Mouse (Mus musculus): ENCODE data around the gene Shtn1.

DNA sequence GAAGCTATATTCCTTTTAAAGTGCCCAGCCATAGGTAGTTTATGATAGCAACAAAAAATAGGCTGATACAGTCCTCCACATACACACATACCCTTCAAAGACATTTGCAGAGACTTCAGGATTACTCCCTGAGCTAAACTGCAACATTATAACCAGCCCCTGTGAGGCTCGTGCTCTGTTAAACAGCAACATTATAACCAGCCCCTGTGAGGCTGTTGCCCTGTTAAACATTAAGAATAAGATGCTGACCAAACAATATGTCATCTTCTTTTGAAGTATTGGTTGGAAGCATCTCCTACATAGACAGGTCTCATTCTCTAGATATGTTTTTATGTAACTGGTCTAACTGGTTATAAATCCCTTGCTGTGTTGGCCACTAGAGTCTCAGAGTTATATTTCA, 45.7 kb downstream of the Shtn1 start:
- TF ChIP-seq CTCF (IDR thresholded peaks at IDR 0.05; ENCODE audit: borderline replicate concordance, control insufficient read depth, extremely low read depth, insufficient read depth, low read length, poor library complexity) (no peak), POLR2A (IDR thresholded peaks at IDR 0.05; ENCODE audit: control insufficient read depth, extremely low read depth, insufficient read depth, low read length, poor library complexity) (no peak)

Data from thymus, adult 2 months (tissue).